Mouse (Mus musculus): Measurements from ENCODE around the gene Enox1. TPM values are rescaled to one million over a fixed set of nuclear protein-coding genes. Genes with fewer than 3 reads are reported as not detected.

The Enox1 gene
- polyA plus RNA-seq, 1 experiment: 0.65 TPM

GRCm38 (mm10) chr14:77714931-77715535 lies 558.5 kb downstream of the Enox1 start:
- no peaks in the 10 kb centered on the region for H3K4me1 ChIP-seq (ENCODE audit: control insufficient read depth, insufficient read depth, low read length)
- no peak overlapping the region for H3K27ac ChIP-seq (ENCODE audit: control insufficient read depth, insufficient read depth, low read depth, low read length, poor library complexity)
- 81% methylated on average over 9 of the region's 9 CpGs for WGBS
- TF ChIP-seq CTCF (IDR thresholded peaks at IDR 0.05; ENCODE audit: control insufficient read depth, insufficient read depth, low read length) (no peak), POLR2A (IDR thresholded peaks at IDR 0.05; ENCODE audit: borderline replicate concordance, control insufficient read depth, low read depth, low read length) (no peak)
- H3K4me3 ChIP-seq (replicated peaks; ENCODE audit: control insufficient read depth, low read depth, low read length): no peak overlapping the region

GRCm38 (mm10) chr14:77716981-77717380 lies 560.4 kb downstream of the Enox1 start:
- WGBS: 81% methylated on average over 5 of the region's 5 CpGs
- no peak for TF ChIP-seq POLR2A (IDR thresholded peaks at IDR 0.05; ENCODE audit: borderline replicate concordance, control insufficient read depth, low read depth, low read length)
- no peak for TF ChIP-seq CTCF (IDR thresholded peaks at IDR 0.05; ENCODE audit: control insufficient read depth, insufficient read depth, low read length)
- Histone ChIP-seq H3K27ac (ENCODE audit: control insufficient read depth, insufficient read depth, low read depth, low read length, poor library complexity) (no peak overlapping the region), H3K4me3 (replicated peaks; ENCODE audit: control insufficient read depth, low read depth, low read length) (no peak overlapping the region), H3K4me1 (ENCODE audit: control insufficient read depth, insufficient read depth, low read length) (no peaks in the 10 kb centered on the region)

- H3K4me1 ChIP-seq (ENCODE audit: control insufficient read depth, insufficient read depth, low read length): no peaks in the 10 kb centered on the region
- H3K4me3 ChIP-seq (replicated peaks; ENCODE audit: control insufficient read depth, low read depth, low read length): no peak overlapping the region
- TF ChIP-seq POLR2A (IDR thresholded peaks at IDR 0.05; ENCODE audit: borderline replicate concordance, control insufficient read depth, low read depth, low read length): no peak
- no peak for TF ChIP-seq CTCF (IDR thresholded peaks at IDR 0.05; ENCODE audit: control insufficient read depth, insufficient read depth, low read length)
- H3K27ac ChIP-seq (ENCODE audit: control insufficient read depth, insufficient read depth, low read depth, low read length, poor library complexity): no peak overlapping the region
- 73% methylated on average over 8 of the region's 8 CpGs for WGBS
Observed at GRCm38 (mm10) chr14:77718814-77719213, 562.3 kb downstream of the Enox1 start.

DNA sequence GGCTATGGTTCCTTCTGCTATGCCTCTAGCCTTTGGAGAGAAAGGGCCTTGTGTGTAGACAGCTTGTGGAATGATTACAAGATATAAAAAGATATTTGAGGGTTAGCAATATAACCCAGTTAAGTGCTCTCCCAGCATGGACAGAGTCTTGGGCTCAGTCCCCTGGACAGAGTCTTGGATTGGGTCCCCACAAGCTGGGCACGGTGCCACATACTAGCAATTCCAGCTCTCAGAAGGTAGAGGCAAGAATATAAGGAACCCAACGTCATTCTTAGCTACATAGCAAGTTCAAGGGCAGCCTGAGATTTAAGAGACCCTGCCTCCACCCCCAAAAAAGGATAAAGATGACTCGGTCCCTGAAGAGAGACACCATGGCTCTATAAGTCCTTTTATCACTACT lies 581.5 kb downstream of the Enox1 start:
- H3K27ac ChIP-seq (ENCODE audit: control insufficient read depth, insufficient read depth, low read depth, low read length, poor library complexity): no peak overlapping the region
- no peaks in the 10 kb centered on the region for H3K4me1 ChIP-seq (ENCODE audit: control insufficient read depth, insufficient read depth, low read length)
- no peak for TF ChIP-seq CTCF (IDR thresholded peaks at IDR 0.05; ENCODE audit: control insufficient read depth, insufficient read depth, low read length)
- TF ChIP-seq POLR2A (IDR thresholded peaks at IDR 0.05; ENCODE audit: borderline replicate concordance, control insufficient read depth, low read depth, low read length): no peak
- WGBS: 75% methylated on average over 3 of the region's 3 CpGs
- H3K4me3 ChIP-seq (replicated peaks; ENCODE audit: control insufficient read depth, low read depth, low read length): no peak overlapping the region

DNA sequence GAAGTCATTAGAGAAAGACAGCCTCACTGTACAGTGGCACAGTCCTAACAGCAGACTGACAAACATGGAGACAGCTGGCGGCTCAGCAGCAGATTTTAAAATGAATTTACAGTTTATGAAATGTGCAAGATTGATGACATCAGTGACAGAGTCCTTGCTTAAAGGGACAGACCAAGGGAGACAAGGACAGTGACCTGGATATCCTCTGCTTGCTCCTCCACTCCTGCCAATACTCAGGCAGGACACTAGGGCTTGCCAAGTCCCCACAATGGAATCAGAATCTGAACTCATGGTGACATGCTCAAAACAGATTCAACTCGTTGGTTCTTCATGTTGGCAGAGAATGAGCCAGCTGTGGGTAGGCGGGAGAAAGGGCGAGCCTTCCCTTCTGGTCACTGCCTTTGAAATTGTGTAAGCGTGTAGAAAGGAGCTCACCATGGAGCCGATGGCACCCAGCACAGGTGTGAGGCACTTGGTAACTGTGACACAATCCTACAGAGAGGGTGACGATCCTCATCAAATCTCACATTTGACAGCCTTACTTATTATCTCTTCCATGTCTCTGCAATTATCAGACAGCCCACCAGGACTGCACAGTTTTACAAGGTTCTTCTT lies 582.3 kb downstream of the Enox1 start:
- Histone ChIP-seq H3K27ac (ENCODE audit: control insufficient read depth, insufficient read depth, low read depth, low read length, poor library complexity) (no peak overlapping the region), H3K4me1 (ENCODE audit: control insufficient read depth, insufficient read depth, low read length) (no peaks in the 10 kb centered on the region), H3K4me3 (replicated peaks; ENCODE audit: control insufficient read depth, low read depth, low read length) (no peak overlapping the region)
- no peak for TF ChIP-seq CTCF (IDR thresholded peaks at IDR 0.05; ENCODE audit: control insufficient read depth, insufficient read depth, low read length)
- TF ChIP-seq POLR2A (IDR thresholded peaks at IDR 0.05; ENCODE audit: borderline replicate concordance, control insufficient read depth, low read depth, low read length): no peak
- 80% methylated on average over 7 of the region's 7 CpGs for WGBS

GRCm38 (mm10) chr14:77739376-77739775 lies 582.8 kb downstream of the Enox1 start:
- Histone ChIP-seq H3K4me3 (replicated peaks; ENCODE audit: control insufficient read depth, low read depth, low read length) (no peak overlapping the region), H3K27ac (ENCODE audit: control insufficient read depth, insufficient read depth, low read depth, low read length, poor library complexity) (no peak overlapping the region), H3K4me1 (ENCODE audit: control insufficient read depth, insufficient read depth, low read length) (no peaks in the 10 kb centered on the region)
- TF ChIP-seq CTCF (IDR thresholded peaks at IDR 0.05; ENCODE audit: control insufficient read depth, insufficient read depth, low read length): no peak
- TF ChIP-seq POLR2A (IDR thresholded peaks at IDR 0.05; ENCODE audit: borderline replicate concordance, control insufficient read depth, low read depth, low read length): no peak

- TF ChIP-seq POLR2A (IDR thresholded peaks at IDR 0.05; ENCODE audit: borderline replicate concordance, control insufficient read depth, low read depth, low read length): no peak
- TF ChIP-seq CTCF (IDR thresholded peaks at IDR 0.05; ENCODE audit: control insufficient read depth, insufficient read depth, low read length): no peak
- 86% methylated on average over 5 of the region's 5 CpGs for WGBS
- no peak overlapping the region for H3K4me3 ChIP-seq (replicated peaks; ENCODE audit: control insufficient read depth, low read depth, low read length)
- H3K4me1 ChIP-seq (ENCODE audit: control insufficient read depth, insufficient read depth, low read length): no peaks in the 10 kb centered on the region
- H3K27ac ChIP-seq (ENCODE audit: control insufficient read depth, insufficient read depth, low read depth, low read length, poor library complexity): no peak overlapping the region
Observed at GRCm38 (mm10) chr14:77744638-77745240, 588.2 kb downstream of the Enox1 start.

- no peak for TF ChIP-seq CTCF (IDR thresholded peaks at IDR 0.05; ENCODE audit: control insufficient read depth, insufficient read depth, low read length)
- TF ChIP-seq POLR2A (IDR thresholded peaks at IDR 0.05; ENCODE audit: borderline replicate concordance, control insufficient read depth, low read depth, low read length): no peak
- Histone ChIP-seq H3K27ac (ENCODE audit: control insufficient read depth, insufficient read depth, low read depth, low read length, poor library complexity) (no peak overlapping the region), H3K4me3 (replicated peaks; ENCODE audit: control insufficient read depth, low read depth, low read length) (no peak overlapping the region), H3K4me1 (ENCODE audit: control insufficient read depth, insufficient read depth, low read length) (no peaks in the 10 kb centered on the region)
Observed at GRCm38 (mm10) chr14:77748920-77749319, 592.4 kb downstream of the Enox1 start.

Other genes with a start within 250 kb of the Enox1 start
- gene Ccdc122, start 120.0 kb upstream of the Enox1 start, polyA plus RNA-seq (2011; ENCODE audit: insufficient read depth, insufficient read length, low replicate concordance, missing spikeins): 1.9 TPM in 1 of 2 replicates, not detected in the other
- gene Lacc1, start 119.9 kb upstream of the Enox1 start, polyA plus RNA-seq (2011; ENCODE audit: insufficient read depth, insufficient read length, low replicate concordance, missing spikeins): 2.1 and 3.0 TPM in 2 replicates